Mouse (Mus musculus) spleen, adult 2 months (tissue): Measurements from ENCODE around the gene Zbtb34.

Experiments
- CTCF ChIP-seq: fragments of 200-500 bp; IDR thresholded peaks from 2 replicates; pipeline ENCODE4 v1.5.1; 2011; ENCODE audit warnings: mild to moderate bottlenecking, inconsistent platforms; ENCODE audit not compliant: insufficient read depth, insufficient read length, insufficient replicate concordance; ENCODE audit errors: extremely low read depth
- POLR2A ChIP-seq: fragments of 200-500 bp; IDR thresholded peaks from 2 replicates; pipeline ENCODE4 v1.6.1; 2011; ENCODE audit warnings: low read depth, low read length, inconsistent platforms

- TF ChIP-seq POLR2A (no peak), CTCF (no peak)
These were observed 70.6 kb downstream of the Zbtb34 start for GRCm38 (mm10) chr2:33360564-33360963.
